Mouse (Mus musculus) hindbrain, embryonic 11.5 days (tissue): ENCODE results near the gene Mmd2. TPM values are rescaled to one million over a fixed set of nuclear protein-coding genes. Genes with fewer than 3 reads are reported as not detected.
A peak's percentile ranks its signal among the peaks of the same experiment; 100 is the strongest.

Experiments used
- ATAC-seq: fragments of 200-750 bp; cut with Nextera tagmentation; 2 replicates; pipeline ENCODE4 v1.8.0; 2017; ENCODE audit warnings: mild to moderate bottlenecking, moderate TSS enrichment, moderate library complexity; ENCODE audit not compliant: low FRiP score
- DNase-seq: peaks from one replicate; pipeline ENCODE4 v3.0.0-alpha.2; 2015; ENCODE audit warnings: low spot score
- H3K27ac ChIP-seq: fragments of 300-500 bp; sonication (generic); 2 replicates; pipeline ENCODE4 v1.5.1; 2014; ENCODE audit warnings: mild to moderate bottlenecking, low read depth, low read length
- H3K27me3 ChIP-seq: fragments of 300-500 bp; sonication (generic); 2 replicates; pipeline ENCODE4 v1.6.1; 2014; ENCODE audit warnings: mild to moderate bottlenecking, low read length, moderate library complexity, mixed read lengths; ENCODE audit not compliant: control insufficient read depth, insufficient read depth
- H3K36me3 ChIP-seq: fragments of 300-500 bp; sonication (generic); 2 replicates; pipeline ENCODE4 v1.6.1; 2014; ENCODE audit warnings: mild to moderate bottlenecking, low read length, moderate library complexity, mixed read lengths; ENCODE audit not compliant: control insufficient read depth, insufficient read depth
- H3K4me1 ChIP-seq: fragments of 300-500 bp; sonication (generic); replicated peaks from 2 replicates; pipeline ENCODE4 v1.6.1; 2014; ENCODE audit warnings: low read length, mixed read lengths; ENCODE audit not compliant: control insufficient read depth, insufficient read depth
- H3K4me2 ChIP-seq: fragments of 300-500 bp; sonication (generic); replicated peaks from 2 replicates; pipeline ENCODE4 v1.6.1; 2014; ENCODE audit warnings: mild to moderate bottlenecking, low read depth, low read length
- H3K4me3 ChIP-seq: fragments of 300-500 bp; sonication (generic); 2 replicates; pipeline ENCODE4 v1.5.1; 2014; ENCODE audit warnings: low read depth, low read length
- H3K9ac ChIP-seq: fragments of 300-500 bp; sonication (generic); 2 replicates; pipeline ENCODE4 v1.6.1; 2014; ENCODE audit warnings: low read depth, low read length
- H3K9me3 ChIP-seq: fragments of 300-500 bp; sonication (generic); 2 replicates; pipeline ENCODE4 v1.6.1; 2016; ENCODE audit warnings: low read length; ENCODE audit not compliant: control insufficient read depth
- WGBS: fragments of 180-500 bp; shearing (Covaris S2); extraction: QIAGEN DNeasy Blood & Tissue Kit; methylation state at CpG from one replicate; pipeline ENCODE4 v1.1.7; 2014; 5-methylcytosine and 5-hydroxymethylcytosine counted together
- polyA plus RNA-seq: library from polyadenylated mRNA; unstranded; fragments of >200 nt; fragmentation: Nextera tagmentation; extraction: Ambion mirVana; gene quantifications from 2 replicates; pipeline ENCODE4 v1.2.1, GENCODE M21; 2014

The Mmd2 gene
- polyA plus RNA-seq, 1 experiment from 2014 or later = 5.0 TPM

DNA sequence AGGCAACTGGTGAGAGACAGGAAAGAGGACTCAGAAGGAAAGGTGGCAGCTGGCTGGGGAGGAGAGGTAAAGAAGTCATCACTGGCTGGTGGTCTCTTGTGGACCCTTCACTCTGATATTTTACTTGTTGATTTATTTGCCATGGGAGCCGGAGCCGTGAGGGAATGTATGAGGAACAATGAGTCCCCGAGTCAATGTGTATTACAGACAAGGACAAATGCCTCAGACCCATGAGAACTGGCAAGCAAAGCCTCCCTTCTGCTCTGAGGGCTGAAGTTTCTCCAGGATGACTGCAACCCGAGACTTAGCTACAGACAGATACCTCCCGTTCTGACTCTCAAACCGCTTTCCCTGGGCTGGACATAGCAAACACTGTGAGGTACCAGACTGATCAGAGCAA lies 7.7 kb upstream of the Mmd2 start:
- no peaks in the 10 kb centered on the region for H3K9me3 ChIP-seq
- DNase-seq = no peak
- no peak overlapping the region for H3K4me2 ChIP-seq
- no peak overlapping the region for H3K4me3 ChIP-seq
- WGBS = 70% methylated on average over 6 of the region's 6 CpGs
- H3K27ac ChIP-seq = no peak overlapping the region
- no peaks in the 10 kb centered on the region for H3K36me3 ChIP-seq
- no peaks in the 10 kb centered on the region for H3K4me1 ChIP-seq
- no peak overlapping the region for H3K9ac ChIP-seq
- no peaks in the 10 kb centered on the region for H3K27me3 ChIP-seq
- no peak for ATAC-seq

DNA sequence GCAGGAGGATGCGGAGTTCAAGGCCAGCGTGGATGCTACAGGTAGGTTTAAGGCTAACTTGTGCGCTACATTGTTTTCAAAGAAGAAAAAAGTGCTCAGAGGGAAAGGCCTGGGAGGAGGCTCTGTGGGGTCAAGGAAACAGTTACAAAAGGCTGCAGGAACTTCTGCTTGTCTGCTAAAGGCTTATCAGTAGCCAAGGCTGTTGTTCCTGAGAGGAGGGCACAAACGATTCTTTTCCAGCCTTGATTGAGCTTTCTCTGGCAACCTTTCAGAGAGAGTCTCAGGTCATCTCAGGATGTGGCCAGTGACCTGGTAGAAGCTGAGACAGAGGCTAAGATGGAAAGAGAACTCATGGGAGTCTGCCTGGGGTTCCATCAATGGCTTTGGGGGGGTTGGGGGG lies 7.0 kb upstream of the Mmd2 start:
- no peak overlapping the region for H3K27ac ChIP-seq
- ATAC-seq (no peak), DNase-seq (no peak)
- no peaks in the 10 kb centered on the region for H3K4me1 ChIP-seq
- H3K27me3 ChIP-seq = no peaks in the 10 kb centered on the region
- H3K4me3 ChIP-seq = no peak overlapping the region
- H3K36me3 ChIP-seq = no peaks in the 10 kb centered on the region
- no peak overlapping the region for H3K4me2 ChIP-seq
- no peaks in the 10 kb centered on the region for H3K9me3 ChIP-seq
- no peak overlapping the region for H3K9ac ChIP-seq
- WGBS = 88% methylated on average over 4 of the region's 4 CpGs

DNA sequence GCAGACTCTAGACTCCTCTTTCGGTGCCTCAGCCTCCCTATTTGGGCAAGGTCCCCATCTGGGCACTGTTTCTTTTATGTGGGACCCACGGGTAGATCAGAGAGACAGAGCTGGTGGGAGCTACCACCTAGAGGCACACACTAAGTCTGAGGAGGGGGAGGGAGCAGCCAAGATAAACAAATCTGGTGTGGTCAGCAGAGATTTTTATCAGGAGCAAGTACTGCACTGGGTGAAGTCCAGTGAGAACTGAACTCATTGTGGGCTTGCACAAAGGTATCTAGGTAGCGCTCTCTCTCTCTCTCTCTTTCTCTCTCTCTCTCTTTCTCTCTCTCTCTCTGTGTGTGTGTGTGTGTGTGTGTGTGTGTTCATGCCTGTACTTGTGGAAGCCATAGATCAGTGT lies 5.9 kb upstream of the Mmd2 start:
- no peaks in the 10 kb centered on the region for H3K27me3 ChIP-seq
- H3K4me3 ChIP-seq = no peak overlapping the region
- H3K4me2 ChIP-seq = no peak overlapping the region
- 68% methylated on average over 3 of the region's 3 CpGs for WGBS
- H3K9ac ChIP-seq = no peak overlapping the region
- ATAC-seq (no peak), DNase-seq (no peak)
- H3K36me3 ChIP-seq = no peaks in the 10 kb centered on the region
- no peaks in the 10 kb centered on the region for H3K4me1 ChIP-seq
- H3K9me3 ChIP-seq = no peaks in the 10 kb centered on the region
- H3K27ac ChIP-seq = no peak overlapping the region

DNA sequence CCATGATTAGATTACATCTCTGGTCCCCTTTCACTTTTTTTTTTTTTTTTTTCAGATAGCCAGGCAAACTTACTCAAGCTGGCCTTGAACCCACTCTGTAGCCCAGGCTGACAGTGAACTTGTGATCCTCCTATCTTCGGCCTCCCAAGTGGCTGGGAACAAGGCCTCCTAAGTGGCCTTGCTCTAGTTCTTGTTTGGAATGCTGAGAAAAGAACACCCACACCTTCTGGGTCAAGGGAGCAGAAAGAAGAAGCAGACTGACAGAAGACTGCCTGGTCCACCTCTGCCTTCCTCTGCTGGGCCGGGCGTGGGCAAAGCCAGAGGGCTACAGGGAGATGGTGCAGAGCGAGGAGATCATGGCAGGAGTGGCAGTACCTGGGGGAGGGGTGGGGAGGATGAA lies 1.8 kb upstream of the Mmd2 start:
- Histone ChIP-seq H3K4me3 (no peak overlapping the region), H3K9ac (no peak overlapping the region), H3K36me3 (no peaks in the 10 kb centered on the region), H3K4me1 (peaks cover 4% of the 10 kb centered on the region; the same call in 1 of the 2 replicates), H3K9me3 (no peaks in the 10 kb centered on the region), H3K4me2 (no peak overlapping the region), H3K27me3 (peaks cover 3% of the 10 kb centered on the region; the same call in 1 of the 2 replicates), H3K27ac (no peak overlapping the region)
- WGBS = 86% methylated on average over 4 of the region's 4 CpGs
- ATAC-seq (no peak), DNase-seq (no peak)

DNA sequence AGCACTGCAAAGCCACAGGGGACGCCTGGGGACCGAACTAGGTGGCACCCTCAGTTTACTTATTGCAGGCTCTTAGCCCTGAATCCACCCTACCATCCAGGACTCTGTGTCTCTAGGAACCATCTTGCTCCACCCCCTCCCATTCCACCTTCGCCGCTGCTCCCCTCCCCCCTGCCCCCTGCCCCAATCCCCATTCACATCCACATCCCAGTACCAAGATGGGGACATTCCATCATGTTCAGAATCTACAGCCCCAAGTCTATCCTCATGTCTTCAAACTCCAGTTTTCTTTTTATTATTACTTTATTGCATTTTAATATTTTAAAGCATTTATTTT lies 357 bp upstream of the Mmd2 start:
- no peaks in the 10 kb centered on the region for H3K36me3 ChIP-seq
- ATAC-seq (no peak), DNase-seq (peak; percentile 13)
- peak overlapping the region; percentile 78 for H3K4me2 ChIP-seq
- WGBS = 4% methylated on average over 4 of the region's 4 CpGs
- no peaks in the 10 kb centered on the region for H3K9me3 ChIP-seq
- H3K27me3 ChIP-seq = peaks cover 3% of the 10 kb centered on the region; the same call in 1 of the 2 replicates
- peak overlapping the region; percentile 36 for H3K4me3 ChIP-seq
- H3K4me1 ChIP-seq = peaks cover 4% of the 10 kb centered on the region; the same call in 1 of the 2 replicates
- no peak overlapping the region for H3K27ac ChIP-seq
- H3K9ac ChIP-seq = peak overlapping the region; percentile 50; the same call in 1 of the 2 replicates

DNA sequence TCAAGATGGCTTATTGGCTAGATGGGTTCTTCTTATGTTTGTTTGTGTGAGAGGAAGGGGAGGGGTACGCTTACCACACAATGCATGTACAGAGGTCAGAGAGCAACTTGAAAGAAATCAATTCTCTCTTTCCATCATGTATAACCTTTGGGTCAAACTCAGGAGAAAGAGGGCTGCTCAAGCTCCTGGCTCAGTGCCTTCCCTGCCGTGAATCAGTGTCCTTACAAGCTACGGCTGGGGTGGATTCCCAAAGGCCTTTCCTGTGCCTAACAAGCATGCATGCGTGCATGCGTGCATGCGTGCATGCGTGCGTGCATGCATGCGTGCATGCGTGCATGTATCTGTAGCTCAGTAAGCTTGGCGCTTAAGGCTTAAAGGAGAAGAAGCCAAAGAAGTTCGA lies 3.3 kb downstream of the Mmd2 start:
- Histone ChIP-seq H3K36me3 (no peaks in the 10 kb centered on the region), H3K4me2 (no peak overlapping the region), H3K27ac (no peak overlapping the region), H3K9me3 (no peaks in the 10 kb centered on the region), H3K4me1 (peaks cover 4% of the 10 kb centered on the region; the same call in 1 of the 2 replicates), H3K9ac (no peak overlapping the region), H3K4me3 (no peak overlapping the region), H3K27me3 (peaks cover 3% of the 10 kb centered on the region; the same call in 1 of the 2 replicates)
- WGBS = 82% methylated on average over 12 of the region's 12 CpGs
- DNase-seq (no peak), ATAC-seq (no peak)

DNA sequence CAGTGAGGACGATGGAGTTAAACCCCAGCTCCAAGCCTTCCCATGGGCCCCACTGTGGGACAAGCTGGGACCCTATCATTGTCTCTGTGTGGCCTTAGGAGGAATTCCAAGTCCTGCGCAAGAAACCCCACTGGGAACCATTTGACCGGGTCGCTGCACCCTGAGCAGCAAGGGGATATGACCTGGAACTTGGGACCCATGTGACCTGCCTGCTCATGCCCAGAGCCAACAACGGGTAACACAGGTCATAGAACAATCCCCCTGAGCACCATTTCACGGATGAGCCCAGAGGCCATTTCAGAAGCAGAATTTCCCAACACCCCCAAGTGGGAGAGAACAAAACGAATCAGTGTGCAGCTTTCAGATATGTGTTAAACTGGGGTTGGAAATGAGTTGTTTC lies 4.2 kb downstream of the Mmd2 start:
- H3K4me3 ChIP-seq = no peak overlapping the region
- DNase-seq (no peak), ATAC-seq (no peak)
- no peaks in the 10 kb centered on the region for H3K36me3 ChIP-seq
- H3K9ac ChIP-seq = no peak overlapping the region
- peaks cover 3% of the 10 kb centered on the region; the same call in 1 of the 2 replicates for H3K27me3 ChIP-seq
- H3K4me2 ChIP-seq = no peak overlapping the region
- H3K4me1 ChIP-seq = peaks cover 4% of the 10 kb centered on the region; the same call in 1 of the 2 replicates
- no peaks in the 10 kb centered on the region for H3K9me3 ChIP-seq
- WGBS = 73% methylated on average over 7 of the region's 7 CpGs
- H3K27ac ChIP-seq = no peak overlapping the region

DNA sequence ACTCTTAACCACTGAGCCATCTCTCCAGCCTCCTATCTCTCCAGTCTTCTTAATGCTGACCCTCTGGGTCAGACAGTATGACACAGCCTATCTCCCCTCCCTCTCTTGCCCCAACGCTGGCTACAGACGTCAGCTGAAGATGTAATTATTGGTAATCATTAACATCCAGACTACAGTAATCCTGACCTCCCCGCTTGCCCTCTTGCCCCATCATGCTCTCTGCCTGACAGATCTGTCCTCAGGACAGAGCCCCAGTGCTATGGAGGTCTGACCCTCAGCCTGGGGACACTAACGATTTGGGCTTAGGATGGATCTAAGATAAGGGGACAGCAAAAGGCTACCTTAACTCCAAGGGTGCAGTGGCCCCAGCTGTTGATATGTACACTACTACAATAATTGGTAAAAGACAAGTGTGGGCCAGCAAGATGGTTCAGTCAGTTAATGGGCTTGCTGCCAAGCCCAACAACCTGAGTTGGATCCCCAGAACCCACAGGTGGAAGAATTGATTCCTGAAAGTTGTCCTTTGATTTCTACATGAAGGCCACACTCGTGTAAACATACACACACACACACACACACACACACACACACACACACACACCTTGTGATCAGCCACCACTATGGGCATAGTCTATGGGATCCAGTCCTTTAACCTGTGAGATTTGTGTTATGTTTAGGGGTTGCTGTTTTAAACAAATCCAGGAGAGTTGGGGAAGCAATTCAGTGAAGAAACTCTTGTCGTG lies 10.8 kb downstream of the Mmd2 start:
- H3K36me3 ChIP-seq = no peaks in the 10 kb centered on the region
- no peaks in the 10 kb centered on the region for H3K27me3 ChIP-seq
- no peak overlapping the region for H3K27ac ChIP-seq
- 67% methylated on average over 6 of the region's 6 CpGs for WGBS
- no peak overlapping the region for H3K9ac ChIP-seq
- ATAC-seq (no peak), DNase-seq (no peak)
- H3K4me3 ChIP-seq = no peak overlapping the region
- H3K9me3 ChIP-seq = no peaks in the 10 kb centered on the region
- H3K4me1 ChIP-seq = no peaks in the 10 kb centered on the region
- no peak overlapping the region for H3K4me2 ChIP-seq

DNA sequence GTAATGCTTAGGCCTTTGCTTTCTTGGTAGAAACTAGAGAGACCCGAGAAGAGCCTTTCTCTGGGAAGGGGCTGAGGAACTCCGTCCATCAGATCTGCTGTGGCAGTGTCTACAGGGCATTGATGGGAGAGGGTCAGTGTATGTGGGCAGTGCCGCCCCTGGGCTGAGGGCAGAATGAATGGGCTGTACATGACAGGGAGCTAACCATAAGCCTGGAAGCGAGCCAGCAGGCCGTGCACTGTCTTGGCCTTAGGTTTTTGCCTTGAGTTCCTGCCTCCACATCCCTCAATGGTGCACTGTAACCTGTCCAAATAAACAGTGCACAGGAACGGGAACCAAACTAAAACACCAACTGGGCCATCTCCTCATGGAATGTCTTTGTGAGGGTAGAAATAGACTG lies 11.9 kb downstream of the Mmd2 start:
- Histone ChIP-seq H3K27me3 (no peaks in the 10 kb centered on the region), H3K4me2 (no peak overlapping the region), H3K4me3 (no peak overlapping the region), H3K9me3 (no peaks in the 10 kb centered on the region), H3K36me3 (no peaks in the 10 kb centered on the region), H3K9ac (no peak overlapping the region), H3K4me1 (no peaks in the 10 kb centered on the region), H3K27ac (no peak overlapping the region)
- 92% methylated on average over 6 of the region's 6 CpGs for WGBS
- DNase-seq (no peak), ATAC-seq (no peak)
